Mouse (Mus musculus) forebrain, postnatal 0 days (tissue): ENCODE data around the gene Tmem8b. TPM values are rescaled to one million over a fixed set of nuclear protein-coding genes. Genes with fewer than 3 reads are reported as not detected.

Source experiments
- ATAC-seq: fragments of 200-750 bp; cut with Nextera tagmentation; 2 replicates; pipeline ENCODE4 v1.8.0; 2017; ENCODE audit warnings: mild to moderate bottlenecking, moderate library complexity
- DNase-seq: peaks from one replicate; pipeline ENCODE4 v3.0.0-alpha.2; 2015
- H3K27ac ChIP-seq: fragments of 300-500 bp; sonication (generic); 2 replicates; pipeline ENCODE4 v1.5.1; 2014; ENCODE audit warnings: low read depth, mild to moderate bottlenecking, antibody characterized with exemption, low read length, moderate library complexity, mixed read lengths
- H3K27me3 ChIP-seq: fragments of 300-500 bp; sonication (generic); 2 replicates; pipeline ENCODE4 v1.6.1; 2014; ENCODE audit warnings: mild to moderate bottlenecking, low read length, mixed read lengths; ENCODE audit not compliant: insufficient read depth
- H3K36me3 ChIP-seq: fragments of 300-500 bp; sonication (generic); 2 replicates; pipeline ENCODE4 v1.6.1; 2014; ENCODE audit warnings: mild to moderate bottlenecking, moderate library complexity; ENCODE audit not compliant: insufficient read depth
- H3K4me1 ChIP-seq: fragments of 300-500 bp; sonication (generic); 2 replicates; pipeline ENCODE4 v1.6.1; 2014; ENCODE audit warnings: antibody characterized with exemption; ENCODE audit not compliant: insufficient read depth
- H3K4me2 ChIP-seq: fragments of 300-500 bp; sonication (generic); 2 replicates; pipeline ENCODE4 v1.6.1; 2014; ENCODE audit warnings: low read depth, mild to moderate bottlenecking, moderate library complexity
- H3K4me3 ChIP-seq: fragments of 300-500 bp; sonication (generic); 2 replicates; pipeline ENCODE4 v1.5.1; 2014; ENCODE audit warnings: low read depth, low read length, mixed read lengths
- H3K9ac ChIP-seq: fragments of 300-500 bp; sonication (generic); 2 replicates; pipeline ENCODE4 v1.6.1; 2014; ENCODE audit warnings: mild to moderate bottlenecking
- H3K9me3 ChIP-seq: fragments of 300-500 bp; sonication (generic); 2 replicates; pipeline ENCODE4 v1.6.1; 2016; ENCODE audit warnings: low read length
- CTCF ChIP-seq: sonication (generic); IDR thresholded peaks from 2 replicates; pipeline ENCODE4 v1.5.1; 2016; ENCODE audit warnings: antibody characterized with exemption, control low read depth, low read depth
- WGBS: fragments of 180-500 bp; shearing (Covaris S2); extraction: QIAGEN DNeasy Blood & Tissue Kit; methylation state at CpG from one replicate; pipeline ENCODE4 v1.1.7; 2014; 5-methylcytosine and 5-hydroxymethylcytosine counted together
- polyA plus RNA-seq: library from polyadenylated mRNA; unstranded; fragments of >200 nt; fragmentation: Nextera tagmentation; extraction: Ambion mirVana; gene quantifications from 2 replicates; pipeline ENCODE4 v1.2.1, GENCODE M21; 2015
- total RNA-seq: library from RNA; depleted of rRNA; stranded (reverse); fragments of >200 nt; gene quantifications from 2 replicates; pipeline ENCODE4 v1.2.3, GENCODE M21; 2014

Tmem8b gene
- total and polyA plus RNA-seq, 2 experiments from 2014 or later, result 14.1 to 27.4 TPM

DNA sequence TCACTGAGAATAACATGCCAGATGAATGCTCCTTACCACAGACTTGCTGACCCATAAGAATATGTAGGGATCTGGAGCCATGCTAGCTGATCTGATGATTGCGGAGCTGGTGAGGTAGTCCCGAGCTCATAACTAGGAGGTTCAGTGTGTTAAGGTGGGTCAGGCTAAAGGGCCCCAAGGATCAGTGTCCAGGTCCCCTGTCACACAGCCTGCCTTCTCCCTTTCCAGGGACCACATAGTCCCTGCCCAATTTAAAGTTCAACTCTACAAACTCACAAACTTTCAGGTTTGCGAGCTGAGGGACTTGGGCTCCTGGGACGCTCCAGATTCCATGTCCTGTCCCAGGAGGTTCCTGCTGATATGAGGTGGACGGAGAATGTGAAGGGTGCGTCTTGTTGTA, 31.9 kb downstream of the Tmem8b start, which contains the start of gene Olfr70:
Gene Olfr70 (minus strand): TSS at position 101 of the 400 bp plus-strand sequence.
- H3K4me3 ChIP-seq, result no peak within 1 kb of the TSS
- ATAC-seq, result no peak
- no peaks in the 10 kb centered on the region for H3K36me3 ChIP-seq
- no peak for DNase-seq
- no peaks in the 10 kb centered on the region for H3K27me3 ChIP-seq
- no peak within 1 kb of the TSS for H3K9ac ChIP-seq
- 89% methylated on average over 6 of the region's 6 CpGs for WGBS
- no peak within 1 kb of the TSS for H3K4me2 ChIP-seq
- no peaks in the 10 kb centered on the region for H3K9me3 ChIP-seq
- H3K4me1 ChIP-seq, result no peaks in the 10 kb centered on the region
- H3K27ac ChIP-seq, result no peak within 1 kb of the TSS
- no peak for TF ChIP-seq CTCF

DNA sequence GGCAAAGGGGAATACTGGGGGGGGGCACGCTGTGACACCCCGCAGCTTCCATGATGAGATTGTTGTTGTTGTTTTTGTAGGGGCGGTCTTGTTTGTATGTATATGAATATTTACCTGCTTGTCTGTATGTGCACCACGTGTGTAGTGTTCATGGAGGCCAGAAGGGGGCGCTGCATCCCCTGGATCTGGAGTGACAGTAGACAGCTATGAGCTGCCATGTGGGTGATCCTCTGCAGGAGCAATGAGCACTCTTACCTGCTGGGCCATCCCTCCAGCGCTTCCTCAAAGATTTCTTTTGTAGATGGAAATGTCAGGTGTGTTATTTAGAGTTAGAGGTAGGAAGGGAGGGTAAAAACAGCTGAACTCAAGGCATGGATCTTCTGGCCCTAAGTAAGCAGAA, 34.7 kb downstream of the Tmem8b start:
- TF ChIP-seq CTCF, result peak; percentile 48
- H3K9ac ChIP-seq, result no peak overlapping the region
- no peak for ATAC-seq

DNA sequence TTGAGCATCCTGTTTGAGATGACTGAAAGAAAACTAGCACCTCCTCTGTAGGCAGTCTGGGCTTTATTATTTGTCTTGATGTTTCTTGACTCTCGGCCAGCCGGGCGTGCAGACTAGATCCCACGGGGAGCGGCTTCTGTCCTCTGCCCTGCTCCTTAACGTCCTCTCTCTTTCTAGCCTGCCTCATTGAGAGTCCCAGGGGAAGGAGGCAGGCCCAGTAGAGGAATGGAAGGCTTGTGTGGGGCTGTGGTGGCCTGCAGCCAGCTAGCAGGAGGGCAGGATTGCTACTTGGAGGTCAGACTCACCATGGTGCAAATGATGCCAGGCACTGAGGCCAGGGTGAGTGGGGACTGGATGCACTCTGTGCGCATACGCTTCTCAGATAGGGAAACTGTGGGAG, 35.1 kb downstream of the Tmem8b start:
- TF ChIP-seq CTCF, result no peak

More for the DNA sequence above, 34.7 kb downstream of the Tmem8b start:
- Histone ChIP-seq H3K4me2 (no peak overlapping the region), H3K4me1 (no peaks in the 10 kb centered on the region), H3K27ac (no peak overlapping the region), H3K27me3 (no peaks in the 10 kb centered on the region), H3K4me3 (no peak overlapping the region), H3K36me3 (no peaks in the 10 kb centered on the region), H3K9me3 (no peaks in the 10 kb centered on the region)
- whole genome bisulfite sequencing, result 82% methylated on average over 6 of the region's 6 CpGs
- DNase-seq, result no peak

DNA sequence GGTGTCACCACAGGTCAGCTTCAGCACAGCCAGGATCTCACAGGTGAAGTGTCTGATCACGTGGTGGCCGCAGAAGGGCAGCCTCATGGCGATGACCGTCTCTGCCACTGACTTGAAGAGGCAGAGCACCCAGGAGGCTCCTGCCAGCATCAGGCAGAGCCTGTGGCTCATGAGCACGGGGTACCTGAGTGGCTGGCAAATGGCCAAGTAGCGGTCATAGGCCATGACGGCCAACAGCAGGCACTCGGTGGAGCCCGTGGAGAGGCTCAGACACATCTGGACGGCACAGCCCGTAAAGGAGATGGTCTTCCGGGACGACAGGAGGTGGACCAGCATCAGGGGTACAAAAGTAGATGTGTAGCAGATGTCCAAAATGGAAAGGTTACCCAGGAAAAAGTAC, 37.2 kb downstream of the Tmem8b start:
- ATAC-seq (no peak), DNase-seq (no peak)
- Histone ChIP-seq H3K27ac (no peak overlapping the region), H3K27me3 (no peaks in the 10 kb centered on the region), H3K36me3 (no peaks in the 10 kb centered on the region), H3K4me3 (no peak overlapping the region), H3K4me2 (no peak overlapping the region), H3K4me1 (no peaks in the 10 kb centered on the region), H3K9ac (no peak overlapping the region), H3K9me3 (no peaks in the 10 kb centered on the region)
- WGBS, result 84% methylated on average over 13 of the region's 13 CpGs
- no peak for TF ChIP-seq CTCF

More for the DNA sequence above, 35.1 kb downstream of the Tmem8b start:
- no peak for DNase-seq
- WGBS, result 77% methylated on average over 8 of the region's 8 CpGs
- H3K36me3 ChIP-seq, result no peaks in the 10 kb centered on the region
- H3K9me3 ChIP-seq, result no peaks in the 10 kb centered on the region
- no peaks in the 10 kb centered on the region for H3K27me3 ChIP-seq
- H3K4me1 ChIP-seq, result no peaks in the 10 kb centered on the region
- H3K4me2 ChIP-seq, result no peak overlapping the region
- no peak overlapping the region for H3K9ac ChIP-seq
- no peak for ATAC-seq
- H3K4me3 ChIP-seq, result no peak overlapping the region
- H3K27ac ChIP-seq, result no peak overlapping the region

DNA sequence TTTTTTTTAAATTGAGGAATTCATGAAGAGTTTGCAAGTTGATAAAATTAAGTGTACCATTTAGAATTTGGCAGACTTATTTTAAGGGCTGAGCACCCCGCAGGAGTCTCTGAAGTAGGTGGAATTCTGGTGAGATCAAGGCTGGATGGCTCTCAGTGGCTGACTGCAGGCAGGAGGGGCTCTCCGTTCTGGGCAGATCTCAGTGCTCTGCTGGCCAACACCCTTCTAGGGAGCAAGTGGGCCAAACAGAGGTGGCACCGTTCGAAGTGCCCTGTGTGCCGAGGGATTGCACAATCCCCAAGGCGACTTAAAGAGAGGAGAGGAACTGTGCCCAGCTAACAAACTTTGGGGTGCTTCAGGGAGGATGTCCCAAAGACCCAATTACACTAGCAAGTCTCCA, 41.1 kb downstream of the Tmem8b start, which contains the start of gene Olfr71:
Gene Olfr71 (minus strand): TSS at position 387 of the 400 bp plus-strand sequence.
- H3K9me3 ChIP-seq, result no peaks in the 10 kb centered on the region
- H3K36me3 ChIP-seq, result no peaks in the 10 kb centered on the region
- no peak within 1 kb of the TSS for H3K4me2 ChIP-seq
- no peak within 1 kb of the TSS for H3K27ac ChIP-seq
- no peak within 1 kb of the TSS for H3K4me3 ChIP-seq
- no peaks in the 10 kb centered on the region for H3K27me3 ChIP-seq
- no peak within 1 kb of the TSS for H3K9ac ChIP-seq
- no peak for DNase-seq
- ATAC-seq, result no peak
- no peak for TF ChIP-seq CTCF
- H3K4me1 ChIP-seq, result no peaks in the 10 kb centered on the region
- 70% methylated on average over 6 of the region's 6 CpGs for WGBS

DNA sequence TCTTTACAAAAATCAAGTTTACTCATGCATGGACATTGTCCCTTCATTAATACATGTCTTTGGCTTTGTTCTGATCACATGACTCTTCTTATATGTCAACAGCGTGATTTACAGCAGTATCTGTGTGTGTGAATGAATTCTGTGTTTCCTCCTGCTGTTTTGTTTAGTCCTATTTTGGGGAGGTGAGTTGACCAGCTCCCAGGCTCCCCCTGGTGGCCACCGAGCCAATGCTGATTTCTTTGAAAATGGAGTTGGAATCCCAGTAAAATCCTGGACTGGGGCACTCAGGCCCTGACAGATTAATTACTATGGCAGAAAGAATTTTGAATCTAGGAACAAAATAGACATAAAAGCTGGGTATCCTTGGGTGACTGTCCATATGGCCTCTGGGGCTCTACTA, 43.0 kb downstream of the Tmem8b start:
- ATAC-seq (no peak), DNase-seq (peak; percentile 64)
- no peak overlapping the region for H3K9ac ChIP-seq
- H3K4me1 ChIP-seq, result no peaks in the 10 kb centered on the region
- peak; percentile 81 for TF ChIP-seq CTCF
- H3K4me2 ChIP-seq, result no peak overlapping the region
- H3K27ac ChIP-seq, result no peak overlapping the region
- H3K27me3 ChIP-seq, result no peaks in the 10 kb centered on the region
- H3K4me3 ChIP-seq, result no peak overlapping the region
- WGBS, result 1% methylated on average over 2 of the region's 2 CpGs
- H3K9me3 ChIP-seq, result no peaks in the 10 kb centered on the region
- no peaks in the 10 kb centered on the region for H3K36me3 ChIP-seq

DNA sequence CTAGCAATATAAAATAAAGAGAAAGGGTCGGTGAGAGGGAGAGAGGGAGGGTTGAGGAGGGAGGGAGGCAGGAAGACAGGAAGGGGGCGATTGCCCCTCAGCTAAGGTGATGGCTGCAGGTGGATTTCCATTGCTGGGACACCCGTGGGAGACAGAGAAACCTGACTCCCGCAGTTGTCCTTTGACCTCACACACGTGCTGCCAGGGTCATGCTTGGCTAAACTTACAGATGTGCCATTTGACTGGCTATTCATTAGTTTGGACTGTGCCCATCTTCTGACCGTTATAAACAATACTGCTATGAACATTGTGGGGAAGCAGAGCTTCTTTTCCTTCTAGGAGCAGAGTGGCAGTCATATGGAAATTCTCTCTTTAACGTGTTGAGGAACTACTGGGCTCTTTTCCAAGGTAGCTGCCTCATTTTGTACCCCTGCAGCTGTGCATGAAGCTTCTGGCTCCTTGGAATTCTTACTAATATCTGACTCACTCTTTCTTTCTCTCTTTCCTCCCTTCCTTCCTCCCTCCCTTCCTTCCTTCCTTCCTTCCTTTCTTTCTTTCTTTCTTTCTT, 45.0 kb downstream of the Tmem8b start:
- ATAC-seq (no peak), DNase-seq (no peak)
- Histone ChIP-seq H3K9me3 (no peaks in the 10 kb centered on the region), H3K27me3 (no peaks in the 10 kb centered on the region), H3K9ac (no peak overlapping the region), H3K4me2 (no peak overlapping the region), H3K4me3 (no peak overlapping the region), H3K4me1 (no peaks in the 10 kb centered on the region), H3K36me3 (no peaks in the 10 kb centered on the region), H3K27ac (no peak overlapping the region)
- WGBS, result 30% methylated on average over 7 of the region's 7 CpGs
- TF ChIP-seq CTCF, result no peak
